Mouse (Mus musculus) bone marrow, adult 2 months (tissue): ENCODE results near the gene Acy3.

Source experiments
- CTCF ChIP-seq: fragments of 200-500 bp; IDR thresholded peaks from 2 replicates; pipeline ENCODE4 v1.5.1; 2011; ENCODE audit warnings: low read length, control low read depth; ENCODE audit not compliant: control insufficient read depth, insufficient read depth
- POLR2A ChIP-seq: fragments of 200-500 bp; IDR thresholded peaks from 2 replicates; pipeline ENCODE4 v1.6.1; 2011; ENCODE audit warnings: low read depth, mild to moderate bottlenecking, control low read depth, low read length, borderline replicate concordance; ENCODE audit not compliant: control insufficient read depth

GRCm38 (mm10) chr19:4013066-4013465 is 26.7 kb downstream of the Acy3 start:
- TF ChIP-seq POLR2A (no peak), CTCF (no peak)
